Mouse (Mus musculus) right cerebral cortex, adult 18-20 months (tissue): Measurements from ENCODE around the gene Togaram2.
A peak's percentile ranks its signal among the peaks of the same experiment; 100 is the strongest.
"Not testable (repeated sequence)": the region's sequence is repeated elsewhere in the genome, so short reads cannot be mapped to it uniquely, and the experiment has no call there.

ENCODE experiments used
- DNase-seq: peaks from one replicate; pipeline ENCODE4 v3.0.0; 2022; ENCODE audit warnings: mixed read lengths

Gene Togaram2

GRCm38 (mm10) chr17:71742935-71743334 lies 69.9 kb downstream of the Togaram2 start:
- DNase-seq = peak; percentile 78

GRCm38 (mm10) chr17:71746114-71746513 lies 73.1 kb downstream of the Togaram2 start:
- no peak for DNase-seq

- no peak for DNase-seq
Observed at GRCm38 (mm10) chr17:71747561-71747960, 74.5 kb downstream of the Togaram2 start.

- no peak for DNase-seq
Observed at GRCm38 (mm10) chr17:71749616-71750168, 76.6 kb downstream of the Togaram2 start.

DNA sequence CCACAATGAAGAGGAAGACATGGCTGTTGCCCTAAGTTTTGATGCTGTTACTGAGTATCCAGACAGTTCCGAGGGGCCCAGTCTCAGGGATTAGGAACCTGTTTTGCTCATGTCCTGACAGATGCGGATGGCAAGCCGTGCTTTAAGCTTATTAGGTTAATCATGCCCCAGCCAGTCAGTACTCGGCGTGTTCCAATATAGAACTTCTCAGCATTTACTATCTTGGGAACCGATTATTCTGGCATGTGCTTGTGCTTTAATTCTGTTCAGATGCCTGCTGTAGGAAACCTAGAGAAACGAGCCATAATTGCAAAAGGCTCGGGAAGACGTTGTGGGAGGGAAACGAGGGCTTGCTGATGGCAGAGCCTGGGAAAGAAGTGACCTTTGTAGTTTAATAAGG lies 79.8 kb downstream of the Togaram2 start, which contains the start of gene Pcare:
TSS of gene Pcare (minus strand) at position 64 of the 400 bp plus-strand sequence.
- DNase-seq = no peak

GRCm38 (mm10) chr17:71760536-71760935 lies 87.5 kb downstream of the Togaram2 start:
- no peak for DNase-seq

DNA sequence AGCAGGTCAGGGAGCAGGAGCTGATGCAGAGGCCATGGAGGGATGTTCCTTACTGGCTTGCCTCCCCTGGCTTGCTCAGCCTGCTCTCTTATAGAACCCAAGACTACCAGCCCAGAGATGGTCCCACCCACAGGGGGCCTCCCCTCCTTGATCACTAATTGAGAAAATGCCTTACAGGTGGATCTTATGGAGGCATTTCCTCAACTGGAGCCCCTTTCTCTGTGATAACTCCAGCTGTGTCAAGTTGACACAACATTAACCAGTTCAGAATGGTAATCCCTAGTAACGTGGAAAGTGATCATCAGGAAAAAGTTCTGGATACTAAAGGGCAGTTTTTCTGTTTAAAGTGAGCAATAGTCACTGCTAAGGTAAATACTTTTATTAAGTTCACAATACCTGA lies 95.1 kb downstream of the Togaram2 start, which contains the start of gene Clip4:
TSS of gene Clip4 (plus strand) at position 301 of the 400 bp plus-strand sequence.
- DNase-seq = not testable (repeated sequence)

GRCm38 (mm10) chr17:71769564-71769963 lies 96.5 kb downstream of the Togaram2 start:
- DNase-seq = no peak

GRCm38 (mm10) chr17:71770696-71771095 lies 97.6 kb downstream of the Togaram2 start:
- DNase-seq = no peak

- no peak for DNase-seq
Observed at GRCm38 (mm10) chr17:71774173-71774572, 101.1 kb downstream of the Togaram2 start.

DNA sequence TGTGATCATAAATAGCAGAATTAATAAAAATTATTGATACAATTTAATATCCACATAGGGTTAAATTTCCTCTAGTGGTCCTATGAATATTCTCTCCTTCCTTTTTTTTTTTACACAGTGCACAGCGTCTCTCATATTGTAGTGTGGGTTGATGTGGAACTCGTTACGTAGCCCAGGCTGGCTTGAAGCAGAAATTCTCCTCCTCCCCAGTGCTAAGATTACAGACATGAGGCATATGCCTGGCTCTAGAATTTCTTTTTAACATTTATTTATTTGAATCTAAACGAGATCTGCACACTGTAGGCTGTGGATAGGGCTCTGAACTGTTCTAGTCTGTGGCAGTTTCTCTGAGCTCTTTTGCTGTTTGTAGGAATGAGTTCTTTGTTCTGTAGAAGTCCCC lies 102.2 kb downstream of the Togaram2 start:
- peak; percentile 24 for DNase-seq

DNA sequence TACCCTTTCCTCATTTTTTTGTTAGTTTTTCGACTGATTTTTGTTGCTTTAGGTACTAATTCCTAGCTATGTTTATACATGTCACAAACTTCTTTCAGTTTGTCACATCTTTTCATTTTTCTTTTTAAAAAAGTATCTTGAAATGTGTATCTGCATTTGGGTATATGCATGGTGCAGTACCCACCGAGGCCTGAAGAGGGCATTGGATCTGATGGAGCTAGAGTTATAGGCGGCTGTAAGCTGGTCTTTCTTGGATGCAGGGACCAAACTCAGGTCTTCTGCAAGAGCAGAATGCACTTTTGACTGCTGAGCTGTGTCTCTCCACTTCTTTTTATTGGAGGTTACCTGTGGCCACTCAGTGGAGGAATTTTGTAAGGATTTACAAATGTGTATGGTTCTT lies 105.6 kb downstream of the Togaram2 start:
- no peak for DNase-seq
